Mouse (Mus musculus): Measurements from ENCODE around the gene Plekha7.

- TF ChIP-seq CTCF (IDR thresholded peaks at IDR 0.05; ENCODE audit: control insufficient read depth, insufficient read depth, low read length) (no peak), POLR2A (IDR thresholded peaks at IDR 0.05; ENCODE audit: borderline replicate concordance, control insufficient read depth, low read depth, low read length) (no peak)
Observed at GRCm38 (mm10) chr7:116189708-116190107, 118.5 kb downstream of the Plekha7 start.

All from bone marrow, adult 2 months (tissue).